Mouse (Mus musculus): ENCODE measurements around the gene Cct2. TPM values are rescaled to one million over a fixed set of nuclear protein-coding genes. Genes with fewer than 3 reads are reported as not detected.
A peak's percentile ranks its signal among the peaks of the same experiment; 100 is the strongest.

Cct2 gene
- polyA plus RNA-seq (2015; fragmentation: Nextera tagmentation; extraction: Ambion mirVana), result 213 and 228 TPM in 2 replicates

DNA sequence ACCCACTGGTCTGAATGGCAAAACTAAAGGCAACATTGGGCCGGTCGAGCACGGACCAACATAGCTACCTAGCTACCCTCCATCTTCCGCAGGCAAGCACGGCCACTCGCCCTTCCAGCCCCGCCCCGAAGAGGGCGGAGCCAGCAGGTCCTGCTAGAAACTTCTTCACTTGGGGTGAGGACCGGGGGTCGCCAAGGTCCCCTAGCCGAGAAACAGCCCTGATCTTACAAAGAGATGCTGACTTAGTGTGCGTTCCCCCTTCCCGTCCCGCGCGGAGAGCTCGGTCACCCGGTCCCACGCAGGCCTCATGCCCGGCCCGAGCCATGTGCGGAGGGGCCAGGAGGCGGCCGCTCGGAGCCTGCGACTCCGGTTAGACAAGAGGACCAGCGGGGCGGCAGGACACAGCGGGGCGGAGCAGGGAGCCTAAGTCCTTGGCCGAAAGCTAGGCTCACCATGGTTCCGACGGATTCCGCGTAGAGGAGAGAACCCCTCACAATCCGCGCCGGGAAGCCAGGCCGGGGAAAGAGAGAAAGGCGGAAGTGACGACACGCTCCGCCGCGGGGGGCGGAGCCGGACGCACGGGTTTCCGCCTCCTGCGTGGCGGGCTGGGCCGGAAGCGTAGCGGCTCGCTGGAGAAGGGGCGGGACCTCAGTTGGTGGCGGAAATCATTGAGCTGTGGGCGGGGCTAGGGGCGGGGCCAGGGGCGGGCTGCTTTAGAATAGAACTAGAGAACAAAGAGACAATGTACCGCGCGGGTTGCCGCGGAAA is at the start of gene Cct2:
TSS of gene Cct2 (minus strand) at position 561 of the 768 bp plus-strand sequence.
- peaks cover 31% of the 10 kb centered on the region for H3K36me3 ChIP-seq (ENCODE audit: control insufficient read depth, insufficient read depth, low read length)
- WGBS, result under 1% methylated on average over 67 of the region's 68 CpGs
- H3K4me1 ChIP-seq (replicated peaks; ENCODE audit: control insufficient read depth, insufficient read depth, low read length), result peaks cover 7% of the 10 kb centered on the region
- H3K4me3 ChIP-seq (ENCODE audit: low read length), result peak within 1 kb of the TSS; percentile 96
- H3K9me3 ChIP-seq (ENCODE audit: control insufficient read depth, low read length), result no peaks in the 10 kb centered on the region
- peak; percentile 97 for ATAC-seq (ENCODE audit: low read depth)
- H3K9ac ChIP-seq (ENCODE audit: low read length), result peak within 1 kb of the TSS; percentile 83
- H3K4me2 ChIP-seq (ENCODE audit: low read depth, low read length), result peak within 1 kb of the TSS; percentile 94
- no peaks in the 10 kb centered on the region for H3K27me3 ChIP-seq (ENCODE audit: control insufficient read depth, insufficient read depth, low read depth, low read length)
- peak within 1 kb of the TSS; percentile 91 for H3K27ac ChIP-seq (ENCODE audit: low read length)

DNA sequence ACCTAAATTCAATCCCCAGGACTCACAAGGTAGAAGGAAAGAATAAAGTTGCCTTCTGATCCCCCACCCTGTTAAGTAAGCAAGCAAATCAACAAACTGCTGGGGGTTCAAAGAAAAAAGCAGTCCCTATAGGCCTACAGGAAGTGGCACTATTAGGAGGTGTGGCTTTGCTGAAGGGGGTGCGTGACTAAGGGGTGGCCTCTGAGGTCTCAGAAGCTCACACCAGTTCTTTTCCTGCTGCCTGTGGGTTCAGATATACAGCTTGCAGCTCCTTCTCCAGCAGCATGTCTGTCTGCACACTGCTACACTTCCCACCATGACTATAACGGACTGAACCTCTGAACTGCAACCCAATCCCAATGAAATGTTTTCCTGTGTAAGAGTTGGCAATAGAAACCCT is 48.9 kb upstream of the Cct2 start:
- H3K9me3 ChIP-seq (ENCODE audit: control insufficient read depth, low read length), result no peaks in the 10 kb centered on the region
- WGBS, result 40% methylated on average over 2 of the region's 2 CpGs
- H3K9ac ChIP-seq (ENCODE audit: low read length), result no peak overlapping the region
- no peak overlapping the region for H3K4me3 ChIP-seq (ENCODE audit: low read length)
- ATAC-seq (ENCODE audit: low read depth), result peak; percentile 68
- no peak overlapping the region for H3K4me2 ChIP-seq (ENCODE audit: low read depth, low read length)
- H3K36me3 ChIP-seq (ENCODE audit: control insufficient read depth, insufficient read depth, low read length), result no peaks in the 10 kb centered on the region
- no peak overlapping the region for H3K27ac ChIP-seq (ENCODE audit: low read length)
- peaks cover 15% of the 10 kb centered on the region for H3K4me1 ChIP-seq (replicated peaks; ENCODE audit: control insufficient read depth, insufficient read depth, low read length)
- H3K27me3 ChIP-seq (ENCODE audit: control insufficient read depth, insufficient read depth, low read depth, low read length), result no peaks in the 10 kb centered on the region

DNA sequence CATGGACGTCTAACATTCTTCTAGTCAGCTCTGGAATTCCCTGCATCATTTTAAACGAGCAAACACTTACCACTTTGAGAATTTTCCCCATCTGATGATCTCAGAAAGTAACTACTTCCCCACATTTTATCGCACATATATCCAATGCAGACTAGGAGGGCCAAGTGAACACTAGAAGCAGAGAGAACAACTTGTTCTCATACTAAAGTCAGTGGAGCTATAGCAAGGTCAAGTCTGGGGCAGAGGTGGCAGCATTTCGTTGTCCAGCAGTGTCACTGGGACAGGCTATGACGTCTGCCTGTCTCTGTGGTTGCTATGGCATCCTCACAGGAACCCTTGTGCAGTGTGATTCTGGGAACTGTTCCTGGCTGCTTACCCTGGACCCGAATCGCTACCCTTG is 47.8 kb upstream of the Cct2 start:
- 53% methylated on average over 7 of the region's 7 CpGs for WGBS
- no peak for ATAC-seq (ENCODE audit: low read depth)
- H3K9me3 ChIP-seq (ENCODE audit: control insufficient read depth, low read length), result no peaks in the 10 kb centered on the region
- no peak overlapping the region for H3K9ac ChIP-seq (ENCODE audit: low read length)
- no peak overlapping the region for H3K4me2 ChIP-seq (ENCODE audit: low read depth, low read length)
- no peak overlapping the region for H3K4me3 ChIP-seq (ENCODE audit: low read length)
- H3K27ac ChIP-seq (ENCODE audit: low read length), result no peak overlapping the region
- H3K4me1 ChIP-seq (replicated peaks; ENCODE audit: control insufficient read depth, insufficient read depth, low read length), result peaks cover 18% of the 10 kb centered on the region
- no peaks in the 10 kb centered on the region for H3K27me3 ChIP-seq (ENCODE audit: control insufficient read depth, insufficient read depth, low read depth, low read length)
- H3K36me3 ChIP-seq (ENCODE audit: control insufficient read depth, insufficient read depth, low read length), result no peaks in the 10 kb centered on the region

DNA sequence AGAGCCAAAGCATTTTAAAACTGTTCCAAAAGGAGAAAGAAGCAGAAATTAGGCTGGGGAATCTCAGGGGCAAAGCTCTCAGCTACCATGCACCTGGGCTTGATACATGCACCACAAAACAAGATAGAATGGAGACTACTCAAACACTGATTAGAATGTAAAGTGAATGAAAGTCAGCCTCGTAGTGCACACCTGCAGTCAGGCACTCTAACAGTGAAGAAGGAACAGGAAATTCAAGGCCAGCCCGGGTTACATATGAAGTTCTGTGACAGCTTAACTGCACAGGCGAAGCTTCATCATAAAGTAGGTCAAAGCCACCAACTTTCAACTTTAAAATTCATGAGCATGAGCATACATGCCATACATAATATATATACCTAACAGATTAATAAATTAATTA is 46.7 kb upstream of the Cct2 start:
- Histone ChIP-seq H3K9ac (ENCODE audit: low read length) (no peak overlapping the region), H3K36me3 (ENCODE audit: control insufficient read depth, insufficient read depth, low read length) (no peaks in the 10 kb centered on the region), H3K27ac (ENCODE audit: low read length) (no peak overlapping the region), H3K4me1 (replicated peaks; ENCODE audit: control insufficient read depth, insufficient read depth, low read length) (peaks cover 23% of the 10 kb centered on the region), H3K4me3 (ENCODE audit: low read length) (no peak overlapping the region), H3K27me3 (ENCODE audit: control insufficient read depth, insufficient read depth, low read depth, low read length) (no peaks in the 10 kb centered on the region), H3K9me3 (ENCODE audit: control insufficient read depth, low read length) (no peaks in the 10 kb centered on the region), H3K4me2 (ENCODE audit: low read depth, low read length) (no peak overlapping the region)
- WGBS, result 37% methylated on average over 3 of the region's 3 CpGs
- ATAC-seq (ENCODE audit: low read depth), result no peak

DNA sequence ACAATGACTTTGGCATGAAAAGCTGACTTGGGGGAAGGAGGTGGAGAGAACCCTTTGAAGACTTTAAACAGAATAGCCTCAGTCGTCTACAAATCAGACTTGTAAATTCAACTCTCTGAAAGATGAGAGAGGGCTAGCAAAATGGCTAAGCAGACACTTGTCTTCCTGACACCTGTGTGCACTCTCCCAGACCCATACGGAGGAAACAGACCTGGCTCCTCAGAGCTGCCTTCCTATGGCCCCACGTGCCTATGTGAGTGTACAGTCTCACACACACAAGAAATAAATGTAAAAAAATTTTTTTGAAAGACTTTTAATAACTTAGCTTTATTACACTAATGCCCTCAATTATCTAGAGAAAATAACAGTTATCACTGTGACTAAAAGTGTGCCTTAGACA is 43.1 kb upstream of the Cct2 start:
- Histone ChIP-seq H3K9me3 (ENCODE audit: control insufficient read depth, low read length) (no peaks in the 10 kb centered on the region), H3K4me2 (ENCODE audit: low read depth, low read length) (no peak overlapping the region), H3K36me3 (ENCODE audit: control insufficient read depth, insufficient read depth, low read length) (no peaks in the 10 kb centered on the region), H3K27ac (ENCODE audit: low read length) (peak overlapping the region; percentile 7; the same call in 1 of the 2 replicates), H3K9ac (ENCODE audit: low read length) (no peak overlapping the region), H3K4me3 (ENCODE audit: low read length) (no peak overlapping the region), H3K27me3 (ENCODE audit: control insufficient read depth, insufficient read depth, low read depth, low read length) (no peaks in the 10 kb centered on the region), H3K4me1 (replicated peaks; ENCODE audit: control insufficient read depth, insufficient read depth, low read length) (peaks cover 24% of the 10 kb centered on the region)
- 5% methylated on average over 3 of the region's 3 CpGs for WGBS
- ATAC-seq (ENCODE audit: low read depth), result no peak

DNA sequence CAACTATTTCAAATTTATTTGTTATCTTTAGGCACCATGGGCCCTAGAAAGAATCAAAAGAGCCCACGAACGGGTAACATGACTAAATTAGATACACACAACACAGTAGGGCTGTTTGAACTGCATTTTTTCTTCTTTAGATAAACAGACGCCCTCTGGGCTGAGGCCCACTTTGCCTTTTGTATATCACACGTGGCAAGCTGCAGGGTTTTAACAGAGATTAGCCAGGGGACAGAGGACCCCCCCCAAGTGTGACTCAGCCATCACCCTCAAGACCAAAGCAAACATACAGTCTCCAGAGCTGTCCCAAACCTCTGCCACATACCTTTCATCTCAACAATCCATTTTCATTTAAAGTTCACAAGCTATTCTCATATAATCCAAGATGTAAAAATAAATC is 42.6 kb upstream of the Cct2 start:
- Histone ChIP-seq H3K9me3 (ENCODE audit: control insufficient read depth, low read length) (no peaks in the 10 kb centered on the region), H3K9ac (ENCODE audit: low read length) (no peak overlapping the region), H3K4me2 (ENCODE audit: low read depth, low read length) (no peak overlapping the region), H3K27me3 (ENCODE audit: control insufficient read depth, insufficient read depth, low read depth, low read length) (no peaks in the 10 kb centered on the region), H3K4me1 (replicated peaks; ENCODE audit: control insufficient read depth, insufficient read depth, low read length) (peaks cover 21% of the 10 kb centered on the region), H3K27ac (ENCODE audit: low read length) (peak overlapping the region; percentile 7; the same call in 1 of the 2 replicates), H3K36me3 (ENCODE audit: control insufficient read depth, insufficient read depth, low read length) (no peaks in the 10 kb centered on the region), H3K4me3 (ENCODE audit: low read length) (no peak overlapping the region)
- 9% methylated on average over 4 of the region's 4 CpGs for WGBS
- ATAC-seq (ENCODE audit: low read depth), result peak; percentile 70; the same call in 1 of the 2 replicates

DNA sequence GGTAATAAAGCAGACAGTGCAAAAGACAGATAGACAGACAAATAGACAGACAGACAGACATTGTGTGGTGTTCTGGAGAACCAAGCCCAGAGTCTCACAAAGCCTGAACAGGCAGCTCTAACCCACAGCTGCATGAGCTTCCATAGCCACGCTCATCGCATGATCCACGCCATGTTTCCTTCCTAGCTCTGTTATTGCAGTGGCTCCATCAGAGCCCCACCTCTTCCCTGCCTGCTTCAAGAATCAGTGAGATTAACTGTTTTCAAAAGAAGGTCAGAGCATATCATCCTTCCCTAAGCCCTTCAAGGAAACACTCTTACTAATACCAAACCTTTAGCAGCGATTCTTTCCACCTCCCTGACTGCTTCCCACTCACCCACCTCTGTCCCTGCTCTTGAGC is 41.4 kb upstream of the Cct2 start:
- H3K4me1 ChIP-seq (replicated peaks; ENCODE audit: control insufficient read depth, insufficient read depth, low read length), result peaks cover 18% of the 10 kb centered on the region
- H3K36me3 ChIP-seq (ENCODE audit: control insufficient read depth, insufficient read depth, low read length), result no peaks in the 10 kb centered on the region
- WGBS, result 51% methylated on average over 4 of the region's 4 CpGs
- no peak overlapping the region for H3K4me2 ChIP-seq (ENCODE audit: low read depth, low read length)
- no peaks in the 10 kb centered on the region for H3K9me3 ChIP-seq (ENCODE audit: control insufficient read depth, low read length)
- no peak overlapping the region for H3K9ac ChIP-seq (ENCODE audit: low read length)
- ATAC-seq (ENCODE audit: low read depth), result no peak
- no peak overlapping the region for H3K4me3 ChIP-seq (ENCODE audit: low read length)
- H3K27me3 ChIP-seq (ENCODE audit: control insufficient read depth, insufficient read depth, low read depth, low read length), result no peaks in the 10 kb centered on the region
- no peak overlapping the region for H3K27ac ChIP-seq (ENCODE audit: low read length)

DNA sequence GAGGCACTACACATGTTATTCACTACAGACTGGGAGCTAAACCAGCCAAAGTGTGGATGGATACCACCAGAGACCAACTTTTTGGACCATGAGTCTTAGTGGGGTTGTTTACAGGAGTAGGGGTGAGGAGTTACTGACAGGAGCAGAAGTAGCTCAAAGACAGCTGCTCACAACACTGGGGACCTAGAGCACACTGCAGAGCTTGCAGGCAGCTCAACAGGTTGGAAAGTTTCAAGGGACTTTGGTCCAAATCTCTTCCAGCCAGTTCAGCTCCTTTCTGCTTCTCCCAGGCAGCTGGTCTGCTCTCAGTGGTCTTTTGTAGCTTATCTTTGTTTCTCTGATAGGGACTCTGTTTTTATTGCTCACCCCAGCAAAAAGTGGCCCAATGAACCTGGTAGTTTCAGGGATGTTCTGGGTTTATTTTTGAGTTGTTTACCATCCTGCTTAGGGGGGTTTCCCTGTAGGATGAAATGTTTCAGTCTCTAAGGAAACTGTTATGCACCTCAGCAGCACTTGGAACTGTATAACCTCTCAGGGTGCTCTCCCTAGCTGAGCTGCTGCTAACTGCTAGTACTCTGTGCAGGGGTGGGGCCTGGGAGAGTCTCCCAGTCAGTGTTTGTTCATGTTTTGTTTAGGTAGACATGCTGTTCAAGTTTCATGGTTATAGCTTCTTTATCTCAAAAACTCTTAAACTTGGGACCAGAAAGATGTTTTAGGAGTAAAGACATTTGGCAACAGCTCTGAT is 40.4 kb upstream of the Cct2 start:
- no peak overlapping the region for H3K27ac ChIP-seq (ENCODE audit: low read length)
- H3K9ac ChIP-seq (ENCODE audit: low read length), result no peak overlapping the region
- H3K4me3 ChIP-seq (ENCODE audit: low read length), result no peak overlapping the region
- H3K36me3 ChIP-seq (ENCODE audit: control insufficient read depth, insufficient read depth, low read length), result no peaks in the 10 kb centered on the region
- no peaks in the 10 kb centered on the region for H3K27me3 ChIP-seq (ENCODE audit: control insufficient read depth, insufficient read depth, low read depth, low read length)
- no peaks in the 10 kb centered on the region for H3K9me3 ChIP-seq (ENCODE audit: control insufficient read depth, low read length)
- peaks cover 17% of the 10 kb centered on the region for H3K4me1 ChIP-seq (replicated peaks; ENCODE audit: control insufficient read depth, insufficient read depth, low read length)
- H3K4me2 ChIP-seq (ENCODE audit: low read depth, low read length), result no peak overlapping the region
- no peak for ATAC-seq (ENCODE audit: low read depth)

DNA sequence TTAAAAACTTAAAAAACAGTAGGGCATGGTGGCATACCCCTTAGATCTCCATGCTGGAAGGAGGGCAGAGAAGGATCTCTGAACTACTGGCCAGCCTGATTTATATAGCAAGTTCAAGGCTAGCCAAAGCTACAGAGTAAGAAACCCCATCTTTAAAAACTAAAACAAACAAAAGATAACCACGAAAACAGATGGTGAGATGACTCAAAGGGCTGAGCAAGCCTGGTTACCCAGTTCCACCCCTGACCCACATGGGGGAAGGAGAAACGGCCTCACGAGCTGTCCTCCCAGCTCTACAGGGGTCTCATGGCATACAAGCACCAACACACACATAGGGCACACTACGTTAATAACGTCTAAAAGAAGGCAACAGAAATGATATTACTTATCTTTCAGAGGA is 36.6 kb upstream of the Cct2 start:
- 66% methylated on average over 5 of the region's 5 CpGs for WGBS
- H3K9ac ChIP-seq (ENCODE audit: low read length), result no peak overlapping the region
- peaks cover 9% of the 10 kb centered on the region; the same call in 1 of the 2 replicates for H3K4me1 ChIP-seq (replicated peaks; ENCODE audit: control insufficient read depth, insufficient read depth, low read length)
- no peaks in the 10 kb centered on the region for H3K36me3 ChIP-seq (ENCODE audit: control insufficient read depth, insufficient read depth, low read length)
- H3K27ac ChIP-seq (ENCODE audit: low read length), result no peak overlapping the region
- no peak overlapping the region for H3K4me2 ChIP-seq (ENCODE audit: low read depth, low read length)
- no peaks in the 10 kb centered on the region for H3K9me3 ChIP-seq (ENCODE audit: control insufficient read depth, low read length)
- no peak overlapping the region for H3K4me3 ChIP-seq (ENCODE audit: low read length)
- ATAC-seq (ENCODE audit: low read depth), result no peak
- no peaks in the 10 kb centered on the region for H3K27me3 ChIP-seq (ENCODE audit: control insufficient read depth, insufficient read depth, low read depth, low read length)
